Mouse (Mus musculus) urinary bladder, adult 2 months (tissue): ENCODE results near the gene Spin1. TPM values are rescaled to one million over a fixed set of nuclear protein-coding genes. Genes with fewer than 3 reads are reported as not detected.

Experiments
- DNase-seq: peaks from one replicate; pipeline ENCODE4 v3.0.0; 2022; ENCODE audit warnings: low spot score
- polyA plus RNA-seq: library from polyadenylated mRNA; depleted of rRNA; stranded (reverse); fragments of >200 nt; gene quantifications from 2 replicates; pipeline ENCODE4 v1.2.3, GENCODE M21; 2012; rRNA removed

The Spin1 gene
- polyA plus RNA-seq, 1 experiment: 41.5 TPM

DNA sequence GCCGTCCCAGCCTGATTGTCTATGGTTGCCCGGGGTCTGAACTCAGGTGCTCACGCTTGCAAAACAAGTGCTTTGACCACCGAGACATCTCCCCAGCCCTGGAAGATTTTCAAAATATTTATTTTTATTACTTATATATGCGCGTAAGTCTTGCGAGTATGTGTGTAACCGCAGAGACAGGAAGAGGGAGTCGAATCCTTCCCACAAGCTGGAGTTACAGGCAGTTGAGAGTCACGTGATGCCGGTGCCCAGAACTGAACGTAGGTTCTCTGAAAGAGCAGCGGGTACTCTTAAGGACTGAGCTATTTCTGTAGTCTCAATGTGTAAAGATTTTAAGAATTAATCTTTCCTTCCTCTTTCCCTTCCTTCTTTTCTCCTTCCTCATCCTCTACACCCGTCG is 93.2 kb downstream of the Spin1 start:
- DNase-seq: no peak

DNA sequence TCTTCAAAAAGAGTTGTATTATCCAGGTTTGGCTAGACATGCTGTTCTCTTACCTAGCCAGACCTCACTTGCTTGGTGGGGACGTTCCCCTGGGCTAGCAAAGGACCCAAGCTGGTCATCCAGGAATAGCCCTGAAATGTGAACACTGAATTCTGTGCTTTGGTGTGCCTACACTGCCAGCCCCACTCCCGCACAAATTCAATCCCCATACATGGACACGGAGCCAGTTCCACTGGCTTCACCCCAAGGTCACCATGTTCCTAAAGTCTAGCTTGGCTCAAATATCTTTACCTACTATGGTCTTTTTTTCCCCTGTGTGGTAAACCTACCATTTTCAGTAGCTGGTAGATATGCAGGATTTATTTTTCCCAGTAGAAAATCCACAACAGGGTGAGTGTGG is 97.0 kb downstream of the Spin1 start:
- no peak for DNase-seq

DNA sequence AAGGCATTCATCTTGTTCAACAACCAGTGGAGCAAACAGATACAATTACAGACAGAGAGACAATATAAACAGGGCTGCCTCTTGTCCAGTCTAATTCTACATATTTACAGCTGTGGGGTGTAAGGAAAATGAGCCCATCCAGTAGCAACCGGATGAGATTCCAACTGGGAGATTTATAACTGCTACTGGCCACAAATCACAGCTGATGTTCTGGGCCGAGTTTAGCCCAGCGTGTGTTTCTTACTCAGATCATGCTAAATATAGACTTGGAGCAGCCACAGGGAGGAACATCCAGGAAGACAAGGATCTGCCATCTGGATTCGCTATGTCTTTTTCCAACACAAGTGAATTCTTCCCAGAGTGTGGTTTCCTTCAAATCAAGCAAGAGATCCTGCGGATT is 97.5 kb downstream of the Spin1 start:
- no peak for DNase-seq

Other genes with a start within 250 kb of the Spin1 start
- gene Nxnl2, start 70.1 kb downstream of the Spin1 start, polyA plus RNA-seq: 2.0 and 3.4 TPM in 2 replicates